ENCODE assay signal across 7 mouse cellular contexts in the genomic region with DNA sequence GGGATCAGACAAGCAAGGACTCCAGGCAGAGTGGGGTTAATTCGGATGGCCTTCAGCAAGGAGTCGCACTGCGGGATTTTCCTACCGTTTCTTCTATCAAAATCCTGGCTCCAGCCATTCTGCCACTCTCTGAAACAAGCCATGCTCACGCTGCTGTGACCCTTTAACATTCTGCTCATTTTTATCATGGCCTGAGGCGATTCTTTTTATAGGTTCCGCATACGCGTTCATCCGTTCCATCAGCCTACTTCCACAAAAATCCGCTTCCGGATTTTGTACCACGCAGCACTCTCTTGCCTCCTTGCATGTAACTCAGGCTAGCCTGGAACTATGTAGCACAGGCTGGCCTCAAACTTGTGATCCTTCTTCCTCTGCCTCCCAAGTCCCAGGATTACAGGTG. TPM values are rescaled to one million over a fixed set of nuclear protein-coding genes. Genes with fewer than 3 reads are reported as not detected.
DNase-seq lines count a peak whose midpoint lies in the region; ATAC-seq lines count a peak whose summit lies in the region.

No protein-coding gene starts in this region.

- peak overlapping the region; percentile 69 for H3K9ac ChIP-seq in hindbrain, embryonic 12.5 days

- peak; percentile 58 to 75 for DNase-seq in right cerebral cortex, postnatal 10 days (ENCODE audit: low spot score in 2 of 2)
- DNase-seq in right cerebral cortex, postnatal 25 days: no peak
- DNase-seq in lung, postnatal 10 days: peak; percentile 27
- peak; percentile 65 for DNase-seq in telencephalon, adult 2 months (ENCODE audit: low read depth, low spot score)
- DNase-seq in ovary, postnatal 14 days (ENCODE audit: low spot score): no peak

- H3K36me3 ChIP-seq in hindbrain, embryonic 12.5 days: no peaks in the 10 kb centered on the region

- H3K27ac ChIP-seq in brown adipose tissue, adult 24 weeks (replicated peaks; ENCODE audit: low read depth, low read length): peak overlapping the region; percentile 41
- H3K27ac ChIP-seq in hindbrain, embryonic 12.5 days: peak overlapping the region; percentile 92

- H3K4me3 ChIP-seq in brown adipose tissue, adult 24 weeks (ENCODE audit: insufficient read depth, low read depth, low read length): peak overlapping the region; percentile 96
- H3K4me3 ChIP-seq in hindbrain, embryonic 12.5 days: peak overlapping the region; percentile 68

- H3K4me2 ChIP-seq in hindbrain, embryonic 12.5 days (replicated peaks): peak overlapping the region; percentile 92

- H3K27me3 ChIP-seq in hindbrain, embryonic 12.5 days: peaks cover 31% of the 10 kb centered on the region

- ATAC-seq in hindbrain, embryonic 12.5 days (ENCODE audit: low FRiP score): no peak

- WGBS in hindbrain, embryonic 12.5 days: 4% methylated on average over 13 of the region's 13 CpGs

- peaks cover 2% of the 10 kb centered on the region; the same call in 1 of the 2 replicates for H3K4me1 ChIP-seq in brown adipose tissue, adult 24 weeks (ENCODE audit: control insufficient read depth, insufficient read depth, insufficient read length, low read length)
- peaks cover 11% of the 10 kb centered on the region; the same call in 1 of the 2 replicates for H3K4me1 ChIP-seq in hindbrain, embryonic 12.5 days

- H3K9me3 ChIP-seq in hindbrain, embryonic 12.5 days (replicated peaks): no peaks in the 10 kb centered on the region

RNA-seq across cellular contexts. Expression of a gene that starts 0.5 kb away (rescaled TPM):
- polyA plus RNA-seq in brown adipose tissue, adult 24 weeks (2012; ENCODE audit: insufficient read depth, insufficient read length, missing spikeins): 51.9 and 66.8 TPM in 2 replicates
- polyA plus RNA-seq in hindbrain, embryonic 12.5 days (2016; fragmentation: Nextera tagmentation; extraction: Ambion mirVana): 6.8 and 10.0 TPM in 2 replicates

RNA-seq across cellular contexts. Expression of a gene that starts 40.7 kb away (rescaled TPM):
- 10.0 and 10.3 TPM in 2 replicates for polyA plus RNA-seq in brown adipose tissue, adult 24 weeks (2012; ENCODE audit: insufficient read depth, insufficient read length, missing spikeins)
- 10.6 and 12.1 TPM in 2 replicates for polyA plus RNA-seq in hindbrain, embryonic 12.5 days (2016; fragmentation: Nextera tagmentation; extraction: Ambion mirVana)

Comparison
In these comparisons a context has a peak if more than half of its experiments do, and no peak if none do; other contexts are left out.
1. DNase-seq: peak in right cerebral cortex, postnatal 10 days (2 of 2), lung, postnatal 10 days (single experiment) and telencephalon, adult 2 months (single experiment); none in right cerebral cortex, postnatal 25 days (single experiment) and ovary, postnatal 14 days (single experiment).